Mouse (Mus musculus): ENCODE data around the gene Srpr.

DNA sequence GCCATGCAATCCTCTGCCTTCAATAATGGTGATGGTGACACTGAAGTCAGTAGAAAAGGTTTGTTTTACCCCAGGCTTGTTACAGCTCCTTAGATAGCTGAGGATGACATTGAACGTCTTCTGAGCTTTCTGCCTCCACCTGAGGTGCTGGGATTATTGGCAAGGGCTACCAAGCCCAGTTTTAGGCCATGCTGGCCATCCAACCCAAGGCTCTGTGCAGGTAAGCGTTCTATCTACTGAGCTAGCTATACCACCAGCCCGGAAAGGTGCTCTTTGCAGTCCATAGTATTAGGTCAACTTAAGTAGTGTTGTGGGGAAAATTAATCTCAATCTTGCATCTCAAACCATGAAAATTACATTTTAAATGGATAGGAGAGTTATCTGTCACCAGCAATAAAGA is 2.4 kb upstream of the Srpr start:
- TF ChIP-seq EP300 (IDR thresholded peaks at IDR 0.05; ENCODE audit: low read depth) (no peak), CTCF (IDR thresholded peaks at IDR 0.05; ENCODE audit: low read depth) (no peak)

Measured in liver, embryonic 14.5 days (tissue).